Mouse (Mus musculus) left cerebral cortex, postnatal 14 days (tissue): ENCODE results near the gene Slc2a4. TPM values are rescaled to one million over a fixed set of nuclear protein-coding genes. Genes with fewer than 3 reads are reported as not detected.
A peak's percentile ranks its signal among the peaks of the same experiment; 100 is the strongest.
"Not testable (repeated sequence)": the region's sequence is repeated elsewhere in the genome, so short reads cannot be mapped to it uniquely, and the experiment has no call there.

Experiments
- DNase-seq, 2 experiments: peaks; one replicate each; pipeline ENCODE4 v3.0.0; 2021 to 2022; ENCODE audit warnings: low spot score in 2 of 2, mixed read lengths in 1 of 2
- intact Hi-C: fragments of 180-260 bp; cut with DNase I; formaldehyde crosslinking; loops from one replicate; pipeline ENCODE4 v1.15.1; 2025
- total RNA-seq, 2 experiments: library from RNA; stranded (reverse); gene quantifications; 2 replicates each; pipeline ENCODE4 v1.2.3; 2021

Slc2a4 gene
- total RNA-seq, 2 experiments from 2014 or later = 1.9 to 2.4 TPM

DNA sequence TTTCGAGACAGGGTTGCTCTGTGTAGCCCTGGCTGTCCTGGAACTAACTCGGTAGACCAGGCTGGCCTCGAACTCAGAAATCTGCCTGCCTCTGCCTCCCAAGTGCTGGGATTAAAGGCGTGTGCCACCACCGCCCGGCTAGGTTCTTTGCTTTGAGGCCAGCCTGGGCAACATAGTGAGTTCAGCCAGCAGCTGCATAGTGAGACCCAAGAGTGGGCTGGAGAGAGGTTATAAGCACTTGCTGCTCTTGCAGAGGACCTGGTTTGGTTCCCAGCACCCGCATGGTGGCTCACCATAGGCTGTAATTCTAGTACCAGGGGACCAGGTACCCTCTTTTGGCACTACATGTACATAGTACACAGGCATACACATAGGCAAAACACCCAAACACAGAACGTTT lies 17.8 kb downstream of the Slc2a4 start:
- intact Hi-C loops = loop anchor here (5.0 kb wide), 1 partner anchor 282 kb away; the partner anchor contains the start of gene Slc16a11
- DNase-seq = not testable (repeated sequence)

DNA sequence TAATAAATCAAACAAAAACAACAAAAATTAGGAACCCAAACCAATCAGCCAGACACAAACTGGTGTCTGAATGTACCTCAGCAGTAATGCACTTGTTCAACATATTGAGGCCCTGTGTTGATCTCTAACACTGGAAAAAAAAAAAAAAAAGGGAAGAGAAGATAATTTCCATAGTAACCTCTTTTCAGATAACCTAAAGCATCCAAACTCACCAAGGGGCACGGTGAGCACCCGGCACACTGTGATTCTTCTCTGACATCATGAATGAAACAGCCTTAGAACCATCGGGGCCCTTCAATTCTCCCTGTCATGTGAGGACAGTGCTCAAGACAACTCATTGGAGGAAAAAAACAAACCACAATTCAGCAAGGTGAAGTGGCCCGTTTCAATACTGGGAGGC lies 18.3 kb downstream of the Slc2a4 start:
- DNase-seq = no peak
- intact Hi-C loops = loop anchor here (5.0 kb wide), 1 partner anchor 283 kb away; the partner anchor contains the start of gene Slc16a11

DNA sequence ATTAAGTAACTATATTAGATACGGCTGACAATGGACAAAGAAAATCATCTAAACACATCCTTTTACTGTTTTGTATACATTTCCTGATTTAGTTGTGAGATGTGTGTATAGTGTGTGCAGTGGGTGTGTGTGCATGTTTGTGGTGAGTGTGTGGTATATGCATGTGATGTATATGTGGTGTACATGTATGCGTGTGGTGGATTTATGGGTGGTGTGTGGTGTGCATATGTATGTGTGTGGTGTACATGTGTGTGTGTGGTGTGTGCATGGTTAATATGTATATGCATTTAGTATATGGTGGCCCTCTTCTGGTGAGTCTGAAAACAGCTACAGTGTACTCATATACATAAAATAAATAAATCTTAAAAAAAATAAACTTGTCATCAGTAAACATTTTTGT lies 20.5 kb downstream of the Slc2a4 start:
- intact Hi-C loops = no loop called here

DNA sequence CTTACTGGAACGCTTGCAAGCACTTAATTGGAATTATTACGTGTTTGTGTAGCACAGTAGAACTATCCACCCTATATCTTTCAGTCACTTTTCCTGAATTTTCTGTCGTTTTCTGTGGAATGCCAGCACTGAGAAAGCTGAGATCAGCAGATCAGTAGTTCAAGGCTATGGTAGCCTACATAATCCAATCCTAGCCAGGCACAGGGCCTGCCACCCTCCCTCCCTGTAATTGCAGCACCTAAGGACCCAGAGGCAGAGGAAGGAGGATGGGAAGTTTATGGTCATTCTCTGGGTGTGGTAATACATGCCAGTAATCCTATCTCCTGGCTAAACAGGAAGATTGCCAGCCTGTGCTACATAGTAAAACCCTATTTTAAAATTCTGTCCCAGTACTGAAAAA lies 25.2 kb downstream of the Slc2a4 start:
- intact Hi-C loops = no loop called here
- no peak for DNase-seq

More for the DNA sequence above, 20.5 kb downstream of the Slc2a4 start:
- DNase-seq = no peak

DNA sequence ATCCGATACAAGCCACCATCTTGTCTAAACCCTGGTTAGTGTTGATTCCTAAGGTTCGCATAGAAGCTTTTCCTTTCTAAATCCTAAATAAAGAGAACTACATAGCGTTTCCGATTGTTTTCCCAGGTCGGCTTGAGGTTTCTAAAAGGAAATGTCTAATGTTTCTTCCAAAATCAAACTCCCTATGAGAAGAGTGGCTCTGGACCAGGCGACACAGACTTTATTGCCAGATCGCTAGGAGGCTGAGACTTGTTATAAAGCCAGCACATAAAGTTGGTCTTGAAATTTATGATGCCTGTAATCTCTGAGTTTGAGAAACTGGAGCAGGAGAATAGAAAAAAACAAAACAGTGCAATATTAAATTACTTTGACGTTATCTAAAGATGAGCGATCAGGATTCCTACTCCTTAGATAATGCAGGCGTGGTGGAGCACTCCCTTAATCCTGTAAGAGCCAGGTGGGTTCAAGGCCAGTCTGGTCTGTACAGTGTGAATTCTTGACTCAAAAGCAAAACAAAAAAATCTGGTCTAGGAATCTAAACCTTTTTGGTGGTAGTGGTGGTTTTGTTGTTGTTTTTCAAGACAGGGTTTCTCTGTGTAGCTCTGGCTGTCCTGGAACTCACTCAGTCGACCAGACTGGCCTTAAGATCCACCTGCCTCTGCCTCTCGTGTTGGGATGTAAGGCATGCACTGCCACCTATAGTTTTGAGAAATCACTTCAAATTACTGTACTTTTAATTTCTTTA lies 25.8 kb downstream of the Slc2a4 start:
- DNase-seq = no peak
- intact Hi-C loops = no loop called here

DNA sequence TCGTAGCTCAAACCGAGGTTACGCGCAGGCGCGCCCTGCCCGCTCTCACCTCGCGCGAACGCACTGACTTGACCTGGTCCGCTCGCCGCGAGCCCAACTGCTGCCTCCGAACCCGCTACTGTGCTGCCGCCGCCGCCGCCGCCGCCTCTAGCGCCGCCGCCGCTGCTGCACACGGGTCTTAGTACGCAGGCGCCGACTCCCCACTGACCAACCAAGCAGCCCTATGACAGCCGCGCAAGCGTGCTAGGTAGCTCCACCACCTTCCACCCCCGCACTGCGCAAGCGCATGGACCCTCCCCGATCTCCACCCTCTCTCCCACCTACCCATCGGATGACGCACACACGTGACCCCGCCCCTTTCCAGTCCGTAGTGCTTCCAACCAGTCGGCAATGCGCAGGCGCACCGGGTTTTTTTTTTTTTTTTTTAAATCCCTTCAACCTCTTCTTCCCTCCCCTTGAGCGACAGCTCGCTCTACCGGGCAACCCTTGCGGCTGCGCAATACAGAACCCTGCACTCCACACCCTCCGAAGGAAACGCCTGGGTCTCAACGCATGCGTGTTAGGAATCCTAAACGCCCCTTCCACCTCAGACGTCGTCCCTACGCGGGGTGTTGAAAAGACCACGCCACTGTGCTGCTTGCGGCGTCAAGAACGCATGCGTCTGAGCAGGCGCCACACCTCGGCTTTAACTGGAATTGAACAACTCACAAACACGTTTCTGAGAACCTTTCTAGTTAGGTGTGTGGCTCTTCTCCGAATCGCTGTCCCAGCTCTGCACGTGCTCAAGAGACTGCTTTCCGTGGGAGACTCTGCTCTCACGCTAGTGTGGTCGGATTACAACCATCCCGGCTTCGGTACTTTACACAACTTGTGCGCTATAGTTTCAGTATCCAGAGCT lies 26.6 kb downstream of the Slc2a4 start, which contains the start of gene Eif5a:
Eif5a (minus strand) TSS at position 845 of the 898 bp plus-strand sequence.
- intact Hi-C loops = no loop called here
- peak; percentile 100 for DNase-seq

DNA sequence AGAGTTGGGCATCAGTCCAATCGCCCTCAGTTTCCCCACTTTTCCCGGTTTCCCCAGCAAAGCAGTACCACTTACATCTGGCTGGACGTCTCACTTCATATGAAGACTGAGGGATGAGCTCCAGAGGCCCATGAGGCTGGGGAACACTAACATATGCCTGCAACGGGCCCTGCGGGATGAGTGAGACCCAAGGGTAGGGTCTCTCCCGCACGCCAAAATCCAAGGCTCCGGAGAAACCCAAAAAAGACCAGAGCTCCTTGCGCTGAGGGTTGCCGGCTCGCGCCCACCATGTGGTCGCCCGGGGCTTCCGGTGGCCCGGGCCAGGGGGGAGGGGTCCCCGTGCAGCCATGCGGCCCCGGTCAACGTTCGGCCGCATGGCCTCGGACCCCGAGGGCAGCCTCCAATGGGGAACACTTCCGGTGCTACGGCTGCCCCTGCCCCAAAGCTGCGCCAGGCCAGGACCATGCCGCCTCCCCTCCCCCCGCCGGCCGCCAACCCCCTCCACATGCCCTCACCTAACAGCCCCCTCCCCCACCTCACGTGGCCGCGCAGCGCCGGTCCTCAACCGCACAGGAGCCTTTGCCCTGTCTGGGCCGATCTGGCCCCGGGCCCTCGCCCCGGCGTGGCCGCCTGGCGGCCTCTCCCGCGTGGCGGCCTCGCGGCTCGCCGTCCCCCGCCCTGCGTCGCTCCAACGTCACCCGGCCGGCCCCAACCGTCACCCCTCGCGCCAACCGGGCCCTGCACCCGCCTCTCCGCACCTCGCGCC lies 27.5 kb downstream of the Slc2a4 start:
- DNase-seq = peak in 1 of 2 experiments; percentile 15
- intact Hi-C loops = no loop called here

DNA sequence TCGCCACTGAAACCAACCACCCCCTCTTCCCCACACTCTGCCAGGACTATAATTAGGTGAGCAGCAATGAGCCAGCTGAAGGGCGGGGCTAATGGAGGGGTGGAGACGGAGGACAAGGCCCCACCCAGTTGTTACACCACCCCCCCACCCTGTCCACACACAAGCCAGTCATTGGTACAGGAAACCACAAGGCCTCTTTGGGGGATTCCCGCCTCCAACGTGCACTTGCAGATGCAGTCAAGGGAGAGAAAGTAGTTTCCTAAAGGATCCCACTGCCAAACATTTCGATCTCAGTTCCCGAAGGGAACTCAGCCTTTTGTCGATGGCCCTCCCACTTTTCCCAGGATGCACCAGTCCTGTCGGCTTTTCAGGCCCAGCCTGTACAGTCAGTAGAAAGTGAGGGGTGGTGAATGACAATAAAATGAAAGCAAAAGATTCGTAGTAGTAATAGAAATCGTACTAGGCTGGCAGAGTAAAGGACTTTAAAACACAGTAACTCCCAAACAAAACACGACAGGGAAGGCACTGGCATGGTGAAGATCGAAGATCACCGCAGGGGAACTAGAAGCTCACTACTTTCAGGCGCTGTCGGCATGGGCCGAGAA lies 28.2 kb downstream of the Slc2a4 start:
- intact Hi-C loops = no loop called here

DNA sequence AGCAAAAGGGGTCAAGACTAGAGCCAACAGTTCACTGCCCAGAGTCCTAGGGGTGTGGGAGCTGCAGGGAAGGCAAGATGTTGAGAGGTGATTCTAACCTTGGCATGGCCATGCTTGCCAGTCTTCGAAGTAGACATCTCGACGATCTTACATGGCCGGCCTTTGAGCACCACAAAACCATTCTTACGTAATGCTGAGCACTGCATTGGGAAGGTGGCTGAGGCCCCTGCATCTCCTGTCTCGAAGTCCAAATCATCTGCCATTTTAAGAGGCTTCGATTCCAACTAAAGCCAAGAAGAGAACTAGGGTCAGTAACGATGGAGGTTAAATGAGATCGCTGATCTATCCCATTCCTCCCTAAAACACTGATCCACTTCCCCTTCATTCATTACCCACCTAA lies 28.9 kb downstream of the Slc2a4 start:
- DNase-seq = no peak
- intact Hi-C loops = no loop called here

More for the DNA sequence above, 28.2 kb downstream of the Slc2a4 start:
- DNase-seq = peak; percentile 35 to 52

DNA sequence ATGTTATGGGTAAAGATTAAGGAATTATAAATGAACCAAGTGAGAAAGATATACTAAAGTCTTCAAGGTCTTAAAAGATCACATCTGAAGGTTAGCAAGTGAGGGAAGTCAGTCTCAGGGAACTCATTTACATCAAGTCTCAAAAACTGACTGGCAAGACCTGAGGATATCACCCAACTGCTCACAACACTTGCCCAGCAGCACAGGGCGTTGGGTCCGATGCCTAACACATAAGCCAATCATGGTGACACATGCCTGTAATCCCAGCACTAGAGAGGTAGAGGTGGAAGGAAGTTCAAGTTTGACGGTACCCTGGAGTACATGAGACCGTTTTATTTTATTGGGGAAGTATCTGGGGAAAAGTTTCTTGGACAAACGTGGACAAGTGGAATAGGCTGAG lies 29.9 kb downstream of the Slc2a4 start:
- intact Hi-C loops = no loop called here

DNA sequence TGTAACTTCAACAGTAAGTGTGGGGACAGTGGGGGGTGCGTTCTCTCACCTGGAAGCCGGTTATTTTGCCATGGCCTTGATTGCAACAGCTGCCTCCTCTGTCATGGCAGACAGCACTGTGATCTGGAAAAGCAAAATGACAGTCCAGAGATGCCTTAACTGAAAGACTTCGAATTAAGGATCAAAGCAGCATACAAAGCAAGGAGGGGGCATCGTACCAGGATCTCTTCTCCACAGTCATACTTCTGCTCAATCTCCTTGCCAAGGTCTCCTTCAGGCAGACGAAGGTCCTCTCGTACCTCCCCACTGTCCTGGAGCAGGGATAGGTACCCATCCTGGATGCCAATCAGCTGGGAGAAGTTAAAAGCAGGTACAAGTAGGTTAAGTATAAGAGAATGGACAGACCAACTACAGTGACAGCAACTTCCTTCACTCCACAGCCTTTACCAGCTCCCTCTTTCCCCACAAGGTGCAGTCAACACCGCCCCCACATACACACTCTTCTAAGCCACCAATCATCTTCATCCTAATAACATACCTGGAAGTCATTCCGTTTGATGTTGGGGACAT lies 30.5 kb downstream of the Slc2a4 start:
- intact Hi-C loops = no loop called here
- DNase-seq = no peak

More for the DNA sequence above, 29.9 kb downstream of the Slc2a4 start:
- no peak for DNase-seq

DNA sequence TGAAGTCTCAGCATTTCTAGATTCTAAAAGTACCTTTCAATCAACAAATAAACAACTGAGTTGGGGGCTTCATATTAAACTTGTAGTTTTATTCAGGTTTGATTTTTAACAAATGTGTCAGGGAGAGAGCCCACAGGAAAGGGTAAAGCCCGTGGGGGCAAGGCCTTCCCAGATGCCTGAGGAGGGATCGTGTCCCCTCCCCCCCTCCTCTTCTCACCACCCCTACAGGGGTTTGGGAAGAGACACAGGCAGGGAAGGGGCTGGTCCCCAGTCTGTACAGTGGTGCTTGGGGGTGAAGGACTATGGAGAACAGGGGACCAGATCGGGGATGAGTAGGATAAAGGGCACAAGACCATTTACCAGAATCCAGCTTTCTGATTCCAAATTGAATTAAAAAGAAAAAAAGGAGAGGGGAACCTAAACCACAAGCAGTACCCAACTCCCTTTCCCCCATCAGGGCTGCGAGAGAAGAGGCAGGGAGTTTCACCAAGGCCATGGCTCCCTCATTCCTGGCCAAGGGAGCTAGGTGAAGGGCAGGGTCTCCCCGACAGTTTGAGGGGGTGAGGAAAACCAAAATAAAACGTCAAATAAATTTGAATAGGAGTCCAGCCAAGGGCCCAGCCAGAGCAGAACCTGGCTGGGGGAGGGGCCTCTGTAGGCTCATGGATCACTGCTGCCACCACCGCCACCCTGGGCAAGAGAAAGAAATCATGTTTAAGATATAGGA lies 31.2 kb downstream of the Slc2a4 start:
- DNase-seq, intact Hi-C loops: not testable (repeated sequence)

DNA sequence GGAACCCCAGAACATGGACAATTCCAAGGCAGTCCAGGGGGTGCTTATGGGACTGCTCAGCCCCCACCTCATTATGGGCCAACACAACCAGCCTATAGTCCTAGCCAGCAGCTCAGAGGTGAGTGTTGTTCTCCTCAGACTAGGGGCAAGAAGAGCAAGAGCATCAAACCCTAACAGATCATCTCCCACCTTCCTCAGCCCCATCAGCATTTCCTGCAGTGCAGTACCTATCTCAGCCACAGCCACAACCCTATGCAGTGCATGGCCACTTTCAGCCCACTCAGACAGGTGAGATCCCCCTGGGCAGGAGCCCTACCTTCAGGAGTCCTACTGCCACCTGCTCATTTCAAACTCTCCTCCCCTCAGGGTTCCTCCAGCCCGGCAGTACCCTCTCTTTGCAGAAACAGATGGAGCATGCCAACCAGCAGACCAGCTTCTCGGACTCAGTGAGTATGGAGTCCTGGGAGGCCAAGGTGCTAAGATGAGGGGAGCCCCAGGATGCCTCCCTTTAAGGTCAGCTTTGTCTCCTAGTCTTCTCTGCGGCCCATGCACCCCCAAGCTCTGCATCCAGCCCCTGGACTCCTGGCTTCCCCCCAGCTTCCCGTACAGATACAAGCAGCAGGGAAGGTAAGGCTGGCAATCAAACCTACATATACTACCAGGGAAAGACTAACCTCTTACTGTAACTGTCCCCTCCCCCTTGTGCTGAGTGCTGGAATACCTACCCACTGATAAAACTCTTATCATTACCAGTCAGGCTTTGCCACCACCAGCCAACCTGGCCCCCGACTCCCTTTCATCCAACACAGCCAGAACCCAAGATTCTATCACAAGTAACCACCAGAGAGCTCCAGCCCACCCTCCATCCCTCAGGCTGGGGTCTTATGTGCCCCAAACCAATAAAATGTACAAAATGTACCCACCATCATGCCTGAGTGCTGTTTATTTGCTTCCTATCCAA lies 32.0 kb downstream of the Slc2a4 start:
- intact Hi-C loops = no loop called here
- no peak for DNase-seq

DNA sequence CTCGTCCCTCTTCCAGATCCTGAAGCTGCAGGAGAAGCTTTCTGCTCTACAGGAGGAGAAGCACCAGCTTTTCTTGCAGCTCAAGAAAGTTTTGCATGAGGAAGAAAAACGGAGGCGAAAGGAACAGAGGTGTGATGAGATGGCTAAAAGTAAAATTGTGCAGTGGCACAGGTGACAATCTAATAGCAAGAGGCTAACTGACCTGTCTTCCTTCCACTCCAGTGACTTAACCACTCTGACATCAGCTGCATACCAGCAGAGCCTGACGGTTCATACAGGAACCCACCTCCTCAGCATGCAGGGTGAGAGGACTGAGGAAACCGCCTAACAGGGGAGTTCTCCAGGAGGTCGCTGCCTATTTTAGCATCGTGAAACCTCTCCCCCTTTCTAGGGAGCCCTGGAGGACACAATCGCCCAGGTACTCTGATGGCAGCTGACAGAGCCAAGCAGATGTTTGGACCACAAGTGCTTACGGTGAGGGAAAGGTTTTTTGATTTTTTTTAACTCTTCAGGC lies 33.0 kb downstream of the Slc2a4 start:
- intact Hi-C loops = loop anchor here (5.0 kb wide), 1 partner anchor 243 kb away; the partner anchor contains the start of gene Eif4a1
- DNase-seq = no peak

DNA sequence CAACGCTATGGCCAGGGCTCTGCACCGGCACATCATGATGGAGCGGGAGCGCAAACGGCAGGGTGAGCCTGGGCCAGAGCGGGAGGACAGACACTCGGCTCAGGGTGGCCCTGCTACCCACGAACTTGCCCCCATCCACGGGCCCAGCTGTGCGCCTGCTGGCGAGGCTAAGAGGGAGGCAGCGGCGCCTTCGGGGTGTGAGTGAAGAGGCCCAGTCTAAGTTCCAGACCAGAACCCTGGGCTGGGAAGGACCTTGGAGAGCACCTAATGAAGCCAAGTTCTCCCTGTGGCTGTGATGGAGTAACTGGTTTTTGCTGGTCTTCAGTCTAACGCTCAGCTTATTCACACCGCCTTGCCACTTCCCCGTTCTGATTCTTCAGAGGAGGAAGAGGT lies 33.6 kb downstream of the Slc2a4 start:
- no peak for DNase-seq
- intact Hi-C loops = loop anchor here (5.0 kb wide), 1 partner anchor 242 kb away; the partner anchor contains the start of gene Eif4a1

DNA sequence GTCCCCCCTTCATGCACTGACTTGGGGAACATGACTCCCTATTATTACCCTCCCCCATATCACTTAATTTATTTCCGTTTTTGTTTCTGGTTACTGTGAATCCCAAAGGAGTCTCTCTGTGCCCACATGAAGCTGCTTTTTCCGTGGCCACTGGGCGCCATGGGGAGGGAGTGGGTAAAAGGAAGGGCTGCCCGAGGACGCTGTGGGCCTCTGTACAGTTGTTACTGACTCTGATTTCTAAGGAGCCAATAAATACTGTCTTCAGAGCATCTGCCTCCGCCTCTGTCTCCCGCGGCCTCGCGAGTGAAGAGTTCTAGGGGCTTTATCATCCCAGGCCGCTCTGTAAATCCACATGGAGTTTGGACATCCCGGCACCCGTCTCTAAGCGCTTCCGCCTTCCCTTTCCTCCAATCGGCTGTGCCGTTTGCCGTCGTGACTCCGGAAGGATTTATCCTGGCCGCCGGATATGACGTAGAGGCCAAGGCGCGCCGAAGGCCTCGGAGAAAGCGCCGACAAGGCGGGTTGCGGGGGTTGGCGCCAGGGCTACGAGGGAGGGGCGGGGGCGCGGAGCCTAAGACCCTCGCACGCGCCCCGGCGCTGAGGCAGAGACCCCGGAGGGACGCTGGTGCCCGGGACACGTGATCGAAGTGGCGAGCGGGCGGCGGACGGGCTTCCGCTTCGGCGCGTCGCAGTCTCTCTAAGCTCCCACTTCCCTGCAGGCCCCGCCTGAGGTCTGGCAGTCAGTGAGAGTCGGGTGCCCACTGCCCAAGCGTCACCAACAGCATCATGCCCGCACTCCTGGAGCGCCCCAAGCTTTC lies 34.2 kb downstream of the Slc2a4 start, which contains the start of gene Gps2:
Gps2 (plus strand) TSS at position 335 of the 818 bp plus-strand sequence.
- peak; percentile 92 to 95 for DNase-seq
- intact Hi-C loops = loop anchor here (5.0 kb wide), 1 partner anchor 241 kb away; the partner anchor contains the start of gene Eif4a1
